8 mouse cellular contexts compared by ENCODE assay signal in genomic region chr2:91929455-91929854, GRCm38 (mm10). TPM values are rescaled to one million over a fixed set of nuclear protein-coding genes. Genes with fewer than 3 reads are reported as not detected.
DNase-seq lines count a peak whose midpoint lies in the region; ATAC-seq lines count a peak whose summit lies in the region.

No protein-coding gene starts in this region.

- peaks cover 8% of the 10 kb centered on the region for H3K27me3 ChIP-seq in heart, embryonic 11.5 days (ENCODE audit: control insufficient read depth, insufficient read depth, low read length)
- H3K27me3 ChIP-seq in neural tube, embryonic 11.5 days (ENCODE audit: control insufficient read depth, insufficient read depth, low read length) = 0 out of 2 replicates have a peak, but pooled peaks cover 3% of the 10 kb centered on the region
- 0 out of 2 replicates have a peak, but pooled peaks cover 8% of the 10 kb centered on the region for H3K27me3 ChIP-seq in hindbrain, embryonic 16.5 days (replicated peaks; ENCODE audit: control insufficient read depth, insufficient read depth, low read length)
- H3K27me3 ChIP-seq in neural tube, embryonic 14.5 days (ENCODE audit: control insufficient read depth, insufficient read depth, low read length) = 0 out of 2 replicates have a peak, but pooled peaks cover 6% of the 10 kb centered on the region

- no peak overlapping the region for H3K27ac ChIP-seq in heart, embryonic 11.5 days (ENCODE audit: low read depth, low read length)
- H3K27ac ChIP-seq in neural tube, embryonic 11.5 days (ENCODE audit: low read depth, low read length) = no peak overlapping the region; the same call in 1 of the 2 replicates
- no peak overlapping the region for H3K27ac ChIP-seq in hindbrain, embryonic 16.5 days (ENCODE audit: low read depth, low read length)
- H3K27ac ChIP-seq in neural tube, embryonic 14.5 days (ENCODE audit: low read depth, low read length) = no peak overlapping the region

- peak overlapping the region; percentile 83; the same call in 1 of the 2 replicates for H3K4me2 ChIP-seq in heart, embryonic 11.5 days
- peak overlapping the region; percentile 66 for H3K4me2 ChIP-seq in neural tube, embryonic 11.5 days (ENCODE audit: low read depth)
- H3K4me2 ChIP-seq in hindbrain, embryonic 16.5 days (ENCODE audit: low read length) = peak overlapping the region; percentile 58
- peak overlapping the region; percentile 84 for H3K4me2 ChIP-seq in neural tube, embryonic 14.5 days (ENCODE audit: low read depth, low read length)

- peaks cover 28% of the 10 kb centered on the region for H3K4me1 ChIP-seq in heart, embryonic 11.5 days (ENCODE audit: control insufficient read depth, insufficient read depth, low read length)
- peaks cover 34% of the 10 kb centered on the region for H3K4me1 ChIP-seq in neural tube, embryonic 11.5 days (ENCODE audit: control insufficient read depth, insufficient read depth, low read length)
- H3K4me1 ChIP-seq in hindbrain, embryonic 16.5 days (ENCODE audit: control insufficient read depth, insufficient read depth, low read depth, low read length) = peaks cover 18% of the 10 kb centered on the region
- peaks cover 19% of the 10 kb centered on the region for H3K4me1 ChIP-seq in neural tube, embryonic 14.5 days (ENCODE audit: control insufficient read depth, insufficient read depth, low read length)

- H3K9ac ChIP-seq in heart, embryonic 11.5 days (ENCODE audit: low read depth, low read length) = no peak overlapping the region
- H3K9ac ChIP-seq in neural tube, embryonic 11.5 days (ENCODE audit: low read length) = peak overlapping the region; percentile 51; the same call in 1 of the 2 replicates
- H3K9ac ChIP-seq in hindbrain, embryonic 16.5 days (ENCODE audit: low read depth, low read length) = 0 out of 2 replicates have a peak overlapping the region, but pooled peaks have one; percentile 5
- 0 out of 2 replicates have a peak overlapping the region, but pooled peaks have one; percentile 7 for H3K9ac ChIP-seq in neural tube, embryonic 14.5 days (replicated peaks; ENCODE audit: low read depth, low read length)

- H3K4me3 ChIP-seq in heart, embryonic 11.5 days (ENCODE audit: low read depth, low read length) = no peak overlapping the region
- H3K4me3 ChIP-seq in neural tube, embryonic 11.5 days (ENCODE audit: low read depth, low read length) = peak overlapping the region; percentile 79
- H3K4me3 ChIP-seq in hindbrain, embryonic 16.5 days (ENCODE audit: low read length) = no peak overlapping the region
- no peak overlapping the region for H3K4me3 ChIP-seq in neural tube, embryonic 14.5 days (ENCODE audit: low read depth, low read length)

- no peak for ATAC-seq in heart, embryonic 11.5 days (replicated peaks; ENCODE audit: insufficient number of reproducible peaks, low FRiP score, low TSS enrichment)
- ATAC-seq in neural tube, embryonic 11.5 days (ENCODE audit: insufficient read depth, low FRiP score, low TSS enrichment) = no peak
- ATAC-seq in hindbrain, embryonic 16.5 days = no peak
- ATAC-seq in neural tube, embryonic 14.5 days (ENCODE audit: low read depth) = no peak

- no peak for DNase-seq in heart, adult 11 months
- no peak for DNase-seq in neural tube, embryonic 11.5 days (ENCODE audit: low spot score)
- no peak for DNase-seq in neural tube, embryonic 10.5 days (ENCODE audit: extremely low spot score, low spot score)
- no peak for DNase-seq in T-cell, adult 2 months (ENCODE audit: low spot score)
- no peak for DNase-seq in natural killer cell, adult 2 months (ENCODE audit: low spot score in 2 of 2)

- H3K36me3 ChIP-seq in heart, embryonic 11.5 days (ENCODE audit: control insufficient read depth, insufficient read depth, low read length) = 0 out of 2 replicates have a peak, but pooled peaks cover 8% of the 10 kb centered on the region
- no peaks in the 10 kb centered on the region; the same call in 1 of the 2 replicates for H3K36me3 ChIP-seq in neural tube, embryonic 11.5 days (ENCODE audit: control insufficient read depth, insufficient read depth, low read length)
- H3K36me3 ChIP-seq in hindbrain, embryonic 16.5 days (ENCODE audit: control insufficient read depth, insufficient read depth, low read length) = no peaks in the 10 kb centered on the region
- 0 out of 2 replicates have a peak, but pooled peaks cover 2% of the 10 kb centered on the region for H3K36me3 ChIP-seq in neural tube, embryonic 14.5 days (ENCODE audit: control insufficient read depth, insufficient read depth, low read length)

- 50% methylated on average over 3 of the region's 3 CpGs for WGBS in heart, embryonic 11.5 days (ENCODE audit: insufficient replicate concordance)
- WGBS in neural tube, embryonic 11.5 days = 54% methylated on average over 3 of the region's 3 CpGs
- 55% methylated on average over 3 of the region's 3 CpGs for WGBS in hindbrain, embryonic 16.5 days
- 59% methylated on average over 3 of the region's 3 CpGs for WGBS in neural tube, embryonic 14.5 days

- H3K9me3 ChIP-seq in heart, embryonic 11.5 days (replicated peaks; ENCODE audit: control insufficient read depth, low read length) = no peaks in the 10 kb centered on the region
- no peaks in the 10 kb centered on the region for H3K9me3 ChIP-seq in neural tube, embryonic 11.5 days (ENCODE audit: control insufficient read depth, low read length)
- H3K9me3 ChIP-seq in hindbrain, embryonic 16.5 days (ENCODE audit: control insufficient read depth, low read length) = no peaks in the 10 kb centered on the region
- H3K9me3 ChIP-seq in neural tube, embryonic 14.5 days (ENCODE audit: control insufficient read depth, low read length) = no peaks in the 10 kb centered on the region

RNA-seq across cellular contexts. Expression of gene Chrm4, which starts 2.4 kb away (rescaled TPM):
- polyA plus RNA-seq in heart, embryonic 11.5 days (2014; fragmentation: Nextera tagmentation; extraction: Ambion mirVana) = not detected in 2 replicates
- 0.45 and 0.53 TPM in 2 replicates for polyA plus RNA-seq in neural tube, embryonic 11.5 days (2014; fragmentation: Nextera tagmentation; extraction: Ambion mirVana)
- 1.5 TPM in 2 replicates for polyA plus RNA-seq in hindbrain, embryonic 16.5 days (2015; fragmentation: Nextera tagmentation; extraction: Ambion mirVana)
- polyA plus RNA-seq in neural tube, embryonic 14.5 days (2014; fragmentation: Nextera tagmentation; extraction: Ambion mirVana) = 1.1 and 1.4 TPM in 2 replicates

RNA-seq across cellular contexts. Expression of gene Mdk, which starts 2.6 kb away (rescaled TPM):
- polyA plus RNA-seq in heart, embryonic 11.5 days (2014; fragmentation: Nextera tagmentation; extraction: Ambion mirVana) = 842 and 965 TPM in 2 replicates
- polyA plus RNA-seq in neural tube, embryonic 11.5 days (2014; fragmentation: Nextera tagmentation; extraction: Ambion mirVana) = 1,127 and 1,214 TPM in 2 replicates
- 160 and 182 TPM in 2 replicates for polyA plus RNA-seq in hindbrain, embryonic 16.5 days (2015; fragmentation: Nextera tagmentation; extraction: Ambion mirVana)
- polyA plus RNA-seq in neural tube, embryonic 14.5 days (2014; fragmentation: Nextera tagmentation; extraction: Ambion mirVana) = 93.6 and 155 TPM in 2 replicates

RNA-seq across cellular contexts. Expression of gene Gm9821, which starts 16.0 kb away (rescaled TPM):
- polyA plus RNA-seq in heart, embryonic 11.5 days (2014; fragmentation: Nextera tagmentation; extraction: Ambion mirVana) = 1.8 and 2.8 TPM in 2 replicates
- 0.37 and 0.58 TPM in 2 replicates for polyA plus RNA-seq in neural tube, embryonic 11.5 days (2014; fragmentation: Nextera tagmentation; extraction: Ambion mirVana)
- 0.16 and 0.29 TPM in 2 replicates for polyA plus RNA-seq in hindbrain, embryonic 16.5 days (2015; fragmentation: Nextera tagmentation; extraction: Ambion mirVana)
- 0.33 TPM in 2 replicates for polyA plus RNA-seq in neural tube, embryonic 14.5 days (2014; fragmentation: Nextera tagmentation; extraction: Ambion mirVana)

RNA-seq across cellular contexts. Expression of gene Dgkz, which starts 46.2 kb away (rescaled TPM):
- polyA plus RNA-seq in heart, embryonic 11.5 days (2014; fragmentation: Nextera tagmentation; extraction: Ambion mirVana) = 42.1 and 49.6 TPM in 2 replicates
- 34.6 and 37.7 TPM in 2 replicates for polyA plus RNA-seq in neural tube, embryonic 11.5 days (2014; fragmentation: Nextera tagmentation; extraction: Ambion mirVana)
- 32.3 and 37.5 TPM in 2 replicates for polyA plus RNA-seq in hindbrain, embryonic 16.5 days (2015; fragmentation: Nextera tagmentation; extraction: Ambion mirVana)
- 36.7 and 51.1 TPM in 2 replicates for polyA plus RNA-seq in neural tube, embryonic 14.5 days (2014; fragmentation: Nextera tagmentation; extraction: Ambion mirVana)
